Mouse (Mus musculus): ENCODE data around the gene Mex3d.

DNA sequence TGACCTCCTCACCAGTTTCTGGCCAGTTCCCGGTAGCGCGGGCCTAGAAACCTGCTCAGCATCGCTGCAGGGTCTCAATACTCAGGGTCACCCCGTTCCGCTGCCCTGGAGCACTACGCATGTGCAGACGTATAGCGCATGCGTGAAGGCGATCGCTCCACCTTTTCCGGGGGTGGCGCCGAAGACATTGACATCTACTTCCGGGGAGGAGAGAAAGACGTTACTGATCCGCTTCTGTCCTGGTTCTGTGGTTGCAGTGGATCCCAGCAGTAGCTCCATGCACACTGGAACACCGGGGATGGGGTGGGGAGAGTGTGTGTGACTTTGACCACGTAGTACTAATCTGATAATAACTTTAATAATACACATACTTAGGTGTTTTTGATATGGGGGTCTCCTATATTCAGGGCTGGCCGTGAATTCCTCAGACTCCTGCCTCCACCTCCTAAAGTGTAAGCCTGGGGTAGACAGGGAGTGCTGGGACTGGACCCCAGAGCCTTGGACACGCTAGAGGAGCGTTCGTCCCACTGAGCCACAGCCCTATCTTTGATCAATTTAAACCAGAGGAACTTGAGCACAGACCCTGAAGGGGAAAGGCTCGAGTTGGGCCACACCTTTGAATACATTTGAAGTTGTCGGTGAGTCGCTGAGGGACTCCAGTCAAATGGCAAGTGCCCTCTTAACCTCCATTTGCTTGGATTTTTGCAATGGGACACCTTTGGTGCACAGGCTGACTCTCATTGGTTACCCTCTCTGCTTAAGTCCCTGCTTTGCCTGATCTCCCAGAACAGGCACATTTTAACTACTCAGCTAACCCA lies 19.4 kb upstream of the Mex3d start, which contains the start of gene Uqcr11:
- TF ChIP-seq CTCF (IDR thresholded peaks at IDR 0.05; ENCODE audit: extremely low read depth, insufficient read length, insufficient replicate concordance, low read depth, low read length) = no peak
- TF ChIP-seq POLR2A (IDR thresholded peaks at IDR 0.05; ENCODE audit: low read depth, low read length) = peak; percentile 53
